Mouse (Mus musculus): ENCODE measurements around the gene Gm20812. TPM values are rescaled to one million over a fixed set of nuclear protein-coding genes. Genes with fewer than 3 reads are reported as not detected.
"Not testable (repeated sequence)": the region's sequence is repeated elsewhere in the genome, so short reads cannot be mapped to it uniquely, and the experiment has no call there.

Gene Gm20812
- polyA plus RNA-seq (2015; fragmentation: Nextera tagmentation; extraction: Ambion mirVana), result not detected in 2 replicates

- H3K9ac ChIP-seq; H3K27ac ChIP-seq; H3K36me3 ChIP-seq; H3K9me3 ChIP-seq; H3K4me3 ChIP-seq; H3K4me2 ChIP-seq; H3K4me1 ChIP-seq; H3K27me3 ChIP-seq; ATAC-seq (ENCODE audit: insufficient number of reproducible peaks, low FRiP score, low TSS enrichment, low read depth): not testable (repeated sequence)
- WGBS, result no CpG with 5 or more reads among the region's 3 CpGs
Observed at GRCm38 (mm10) chrY:12381681-12382080, at the start of gene Gm20812. TSS of gene Gm20812 (plus strand) at chrY:12381981.

Other genes with a start within 250 kb of the Gm20812 start
- not detected in 2 replicates for gene Gm29554, start 108.0 kb upstream of the Gm20812 start, polyA plus RNA-seq (2015; fragmentation: Nextera tagmentation; extraction: Ambion mirVana)

Data from limb, embryonic 15.5 days (tissue).